Mouse (Mus musculus): ENCODE results near the gene Gstcd. TPM values are rescaled to one million over a fixed set of nuclear protein-coding genes. Genes with fewer than 3 reads are reported as not detected.
A peak's percentile ranks its signal among the peaks of the same experiment; 100 is the strongest.

The Gstcd gene
- total RNA-seq (2015) (8.4 and 11.6 TPM in 2 replicates), total RNA-seq (2017) (6.0 and 6.4 TPM in 2 replicates)

DNA sequence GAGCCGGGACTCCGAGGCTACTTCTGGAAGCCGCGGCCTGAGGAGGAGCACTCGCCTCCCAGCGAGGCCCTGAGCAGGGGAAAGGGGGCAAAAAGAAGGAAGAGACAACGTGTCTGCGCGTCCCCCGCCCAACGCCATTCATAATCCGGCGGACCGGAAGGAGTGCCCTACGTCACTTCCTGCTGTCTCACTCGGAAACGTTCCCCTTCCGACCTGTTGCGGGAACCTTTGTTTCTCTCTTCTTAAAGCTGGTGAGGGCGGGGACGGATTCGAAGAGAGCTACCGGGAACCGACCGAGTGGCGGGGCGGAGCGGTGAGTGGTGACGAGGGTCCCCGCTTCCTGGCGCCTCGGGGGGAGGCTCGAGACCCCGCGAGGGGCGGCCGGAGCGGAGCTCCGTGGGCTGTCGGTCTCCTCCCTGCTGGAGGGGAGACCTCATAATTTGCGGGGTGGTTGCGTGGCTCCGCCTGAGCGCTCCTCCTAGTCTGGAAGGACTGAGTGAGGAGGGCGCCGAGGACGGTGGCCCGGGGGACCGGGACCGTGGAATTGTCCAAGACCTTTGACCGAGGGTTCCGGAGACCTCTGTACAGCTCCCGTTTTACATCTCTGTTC lies at the start of gene Gstcd, which contains the start of gene Ints12:
TSS of gene Gstcd (minus strand) at position 370 of the 610 bp plus-strand sequence.
TSS of gene Ints12 (plus strand) at position 177 of the 610 bp plus-strand sequence.
- ATAC-seq (ENCODE audit: poor library complexity, severe bottlenecking): peak; percentile 74

DNA sequence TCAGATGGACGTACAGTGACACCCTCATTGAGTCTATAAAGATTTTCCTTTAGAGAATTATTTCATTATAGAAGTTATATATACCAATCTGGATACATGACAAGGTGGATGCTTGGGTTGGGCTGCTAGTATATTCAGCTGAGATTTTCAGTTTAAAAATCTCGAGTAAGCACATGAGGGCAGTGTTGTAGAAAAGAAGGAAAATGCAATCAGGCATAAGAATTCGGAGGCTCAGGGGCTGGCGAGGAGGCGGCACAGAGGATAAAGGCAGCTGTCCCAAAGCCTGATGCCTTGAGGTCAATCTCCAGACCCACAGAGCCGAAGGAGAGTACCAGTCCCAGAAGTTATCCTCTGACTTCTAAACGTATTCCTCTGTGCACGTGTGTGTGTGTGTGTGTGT lies 40.8 kb upstream of the Gstcd start:
- no peak for ATAC-seq (ENCODE audit: poor library complexity, severe bottlenecking)

GRCm38 (mm10) chr3:133131372-133131771 lies 39.5 kb upstream of the Gstcd start:
- ATAC-seq (ENCODE audit: poor library complexity, severe bottlenecking): no peak

DNA sequence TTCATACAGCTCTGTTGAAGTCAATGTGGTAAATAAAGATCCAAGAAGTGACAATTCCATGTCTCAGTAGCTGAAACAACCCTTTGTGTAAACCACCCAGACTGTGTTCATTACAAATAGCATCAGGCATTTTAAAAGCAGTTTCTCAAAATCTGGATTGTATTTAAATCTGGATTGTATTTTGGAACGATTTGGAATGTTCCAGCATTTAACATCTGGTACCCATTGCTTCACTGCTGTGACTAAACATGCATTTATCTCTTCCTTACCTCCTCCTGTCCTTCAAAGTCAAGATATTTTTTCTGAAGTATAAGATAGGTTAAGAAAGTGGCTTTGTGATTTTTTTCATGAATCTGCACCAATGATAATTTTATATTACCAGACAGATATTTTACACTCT lies 21.4 kb upstream of the Gstcd start:
- ATAC-seq (ENCODE audit: poor library complexity, severe bottlenecking): no peak

GRCm38 (mm10) chr3:133111741-133112140 lies 19.9 kb upstream of the Gstcd start:
- ATAC-seq (ENCODE audit: poor library complexity, severe bottlenecking): peak; percentile 92

GRCm38 (mm10) chr3:133109844-133110243 lies 18.0 kb upstream of the Gstcd start:
- no peak for ATAC-seq (ENCODE audit: poor library complexity, severe bottlenecking)

DNA sequence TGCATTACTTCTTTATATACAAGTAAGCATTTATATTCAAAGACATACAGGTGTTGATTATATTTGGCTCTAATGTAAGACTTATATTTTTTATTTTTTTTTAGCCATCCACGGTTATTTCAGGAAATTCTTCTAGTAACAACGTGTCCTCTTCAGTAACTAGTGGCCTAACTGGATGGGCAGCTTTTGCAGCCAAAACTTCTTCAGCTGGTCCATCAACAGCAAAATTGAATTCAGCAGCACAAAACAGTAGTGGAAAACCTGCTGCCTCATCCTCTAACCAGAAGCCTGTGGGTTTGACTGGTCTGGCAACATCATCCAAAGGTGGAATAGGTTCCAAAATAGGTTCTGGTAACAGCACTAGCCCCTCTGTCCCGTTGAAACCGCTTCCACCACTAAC lies 16.9 kb upstream of the Gstcd start:
- no peak for ATAC-seq (ENCODE audit: poor library complexity, severe bottlenecking)

- no peak for ATAC-seq (ENCODE audit: poor library complexity, severe bottlenecking)
Observed at GRCm38 (mm10) chr3:133104436-133104835, 12.6 kb upstream of the Gstcd start.

DNA sequence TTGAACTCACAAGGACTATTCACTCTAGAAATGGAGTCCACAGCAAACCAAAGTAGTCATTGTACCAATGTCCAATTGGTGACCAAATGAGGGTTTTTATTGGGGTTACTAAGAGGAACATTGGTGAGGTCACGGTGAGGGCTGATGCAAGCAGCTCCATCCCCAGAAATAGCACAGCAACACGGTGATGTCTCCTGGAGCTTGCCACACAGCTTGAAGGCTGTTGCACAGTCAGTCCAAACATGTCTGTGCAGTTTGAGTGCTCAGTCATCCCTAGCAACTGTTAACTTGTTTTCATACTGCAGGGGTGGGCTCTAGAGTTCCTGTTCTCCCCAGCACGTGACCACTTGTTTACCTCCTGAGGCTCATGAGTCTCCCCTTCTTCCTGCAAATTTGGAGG lies 11.9 kb upstream of the Gstcd start:
- no peak for ATAC-seq (ENCODE audit: poor library complexity, severe bottlenecking)

DNA sequence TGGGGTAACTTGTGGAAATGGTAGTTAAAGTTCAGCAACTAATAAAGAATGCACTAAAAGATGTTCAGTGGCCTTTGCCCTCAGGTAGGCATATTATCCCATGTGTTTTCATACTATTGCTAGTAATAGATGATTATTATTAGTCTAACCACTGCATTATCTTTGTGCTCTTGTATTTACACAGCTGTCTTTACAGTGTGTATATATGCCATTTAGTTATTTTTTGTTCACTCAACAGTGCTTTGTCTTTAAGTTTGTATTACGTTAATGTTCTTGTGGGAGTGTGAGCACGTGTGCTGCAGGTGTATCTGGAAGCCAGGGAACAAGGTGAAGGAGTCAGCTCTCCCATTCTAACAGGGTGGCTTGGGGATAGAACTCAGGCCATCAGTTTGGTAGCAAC lies 7.1 kb upstream of the Gstcd start:
- ATAC-seq (ENCODE audit: poor library complexity, severe bottlenecking): no peak

- ATAC-seq (ENCODE audit: poor library complexity, severe bottlenecking): no peak
Observed at GRCm38 (mm10) chr3:133098336-133098735, 6.5 kb upstream of the Gstcd start.

DNA sequence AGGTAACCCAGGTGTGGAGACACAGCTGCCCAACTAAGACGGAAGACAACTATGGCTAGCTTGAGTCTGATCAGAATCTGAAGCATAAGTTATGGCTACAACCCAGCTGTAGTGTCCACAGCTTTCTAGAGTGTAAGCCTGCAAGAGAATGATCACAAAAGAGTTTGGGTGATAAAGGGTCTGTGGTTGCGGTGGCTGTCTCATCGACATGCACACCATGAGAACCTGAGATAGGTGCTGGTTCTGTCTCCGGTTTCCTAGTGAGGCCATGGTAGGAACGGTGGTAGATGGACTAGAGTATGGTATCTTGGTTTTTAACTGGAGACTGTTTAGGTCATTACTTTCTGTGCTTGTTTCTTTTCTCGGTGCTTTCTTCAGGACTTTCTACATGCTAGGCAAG lies 6.1 kb upstream of the Gstcd start:
- ATAC-seq (ENCODE audit: poor library complexity, severe bottlenecking): no peak

DNA sequence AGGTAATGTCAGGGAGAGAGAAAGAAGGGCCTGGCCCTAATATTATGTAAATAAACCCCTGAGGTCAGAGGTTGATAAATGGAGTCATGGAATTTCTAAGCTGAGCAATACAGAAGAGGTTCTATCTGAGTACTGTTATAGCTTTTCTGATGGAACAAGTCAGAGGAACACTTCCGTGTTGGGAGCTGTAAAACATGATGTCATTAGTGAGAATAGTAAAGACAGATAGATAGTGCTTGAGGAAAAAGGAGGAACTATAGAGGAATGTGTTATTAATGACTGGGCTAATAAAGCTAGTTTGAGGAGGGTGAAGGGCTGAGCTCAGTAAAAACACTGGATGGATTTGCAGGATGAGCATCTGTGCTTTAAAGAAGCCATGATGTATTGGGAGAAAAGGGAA lies 2.5 kb upstream of the Gstcd start:
- no peak for ATAC-seq (ENCODE audit: poor library complexity, severe bottlenecking)

GRCm38 (mm10) chr3:133092936-133093335 lies 1.1 kb upstream of the Gstcd start:
- peak; percentile 20 for ATAC-seq (ENCODE audit: poor library complexity, severe bottlenecking)

- ATAC-seq (ENCODE audit: poor library complexity, severe bottlenecking): peak; percentile 39
Observed at GRCm38 (mm10) chr3:133092274-133092853, 531 bp upstream of the Gstcd start.

DNA sequence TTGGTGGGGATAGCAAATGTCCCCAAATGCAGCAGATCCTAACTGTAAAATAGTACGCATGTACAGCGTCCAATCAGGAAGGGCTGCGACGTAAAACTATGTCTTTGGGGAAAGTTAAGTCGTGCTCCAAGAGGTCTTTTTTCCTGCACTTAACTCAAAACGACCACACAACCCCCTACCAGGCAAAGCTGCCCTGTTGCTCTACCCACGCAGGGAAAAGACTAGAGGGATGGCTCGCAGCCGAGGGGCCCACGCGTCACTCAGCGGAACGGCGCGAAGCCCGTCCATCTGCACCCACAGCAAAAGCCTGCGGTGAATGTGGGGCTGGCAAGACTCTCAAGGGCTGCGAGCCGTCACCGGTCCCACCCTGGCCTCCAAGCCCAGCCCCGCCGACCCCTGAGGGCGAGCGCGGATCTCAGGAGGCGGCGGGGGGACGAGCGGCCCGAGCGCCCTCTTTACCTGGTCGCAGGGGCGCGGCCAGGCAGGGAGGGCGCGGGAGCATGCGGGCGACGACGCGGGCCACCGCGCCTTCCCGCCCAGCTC lies 641 bp downstream of the Gstcd start:
- ATAC-seq (ENCODE audit: poor library complexity, severe bottlenecking): peak; percentile 16

GRCm38 (mm10) chr3:133090247-133091120 lies 1.3 kb downstream of the Gstcd start:
- no peak for ATAC-seq (ENCODE audit: poor library complexity, severe bottlenecking)

- ATAC-seq (ENCODE audit: poor library complexity, severe bottlenecking): peak; percentile 90
Observed at GRCm38 (mm10) chr3:133085858-133086257, 6.0 kb downstream of the Gstcd start.

GRCm38 (mm10) chr3:133082736-133083135 lies 9.1 kb downstream of the Gstcd start:
- ATAC-seq (ENCODE audit: poor library complexity, severe bottlenecking): no peak

- peak; percentile 57 for ATAC-seq (ENCODE audit: poor library complexity, severe bottlenecking)
Observed at GRCm38 (mm10) chr3:133075560-133075959, 16.3 kb downstream of the Gstcd start.

GRCm38 (mm10) chr3:133052068-133052467 lies 39.8 kb downstream of the Gstcd start:
- no peak for ATAC-seq (ENCODE audit: poor library complexity, severe bottlenecking)

Measured in megakaryocyte, adult 5-6 weeks (primary cell).